Mouse (Mus musculus): ENCODE measurements at regions not wholly inside any gene's neighbourhood (a gene's known extent, or its start where the extent isn't known, plus 50 kb on each side); places are given as distances from the start of the nearest gene placed in this dataset.

DNA sequence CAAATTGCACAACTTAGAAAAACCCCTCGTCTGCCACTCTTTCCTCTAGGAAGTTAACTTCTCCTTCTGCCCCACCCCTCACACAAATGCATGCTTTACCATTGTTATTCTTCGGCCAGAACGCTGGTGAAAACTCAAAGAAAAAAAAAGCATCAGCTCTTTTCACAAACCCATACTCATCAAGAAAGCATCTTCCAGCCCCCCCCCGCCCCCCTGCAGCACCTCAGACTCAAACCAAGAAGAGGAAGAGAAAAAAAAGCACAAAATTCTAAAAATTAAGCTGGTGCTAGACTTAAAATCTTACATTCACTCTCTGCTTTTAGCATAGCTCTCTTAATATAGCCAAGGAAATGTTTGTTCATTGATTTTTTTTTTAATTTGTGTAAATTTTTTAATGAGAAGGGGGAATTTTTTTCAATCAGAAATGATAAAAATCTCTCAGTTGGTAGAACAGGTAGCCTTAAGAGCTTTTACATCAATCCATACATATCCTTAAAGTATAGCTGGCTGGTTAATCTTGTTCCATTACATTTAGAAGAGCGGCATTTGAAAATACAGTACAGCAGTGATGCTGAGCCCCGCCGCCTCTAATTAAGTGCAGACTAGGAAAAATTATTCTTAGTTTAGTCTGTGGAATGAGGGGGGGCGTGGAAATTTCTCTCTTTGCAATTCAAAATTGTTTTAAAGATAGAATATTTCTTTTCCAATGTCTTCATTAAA is 76.0 kb upstream of the 1700066M21Rik start:
- no peak overlapping the region for H3K27ac ChIP-seq (replicated peaks; ENCODE audit: low read depth, low read length)
- DNase-seq (ENCODE audit: low spot score): no peak
- no peaks in the 10 kb centered on the region for H3K27me3 ChIP-seq (ENCODE audit: control insufficient read depth, insufficient read depth, low read length)
- H3K4me2 ChIP-seq (ENCODE audit: low read depth, low read length): no peak overlapping the region
- no peaks in the 10 kb centered on the region for H3K4me1 ChIP-seq (ENCODE audit: control insufficient read depth, insufficient read depth, low read length)
- 71% methylated on average over 8 of the region's 8 CpGs for WGBS
- H3K36me3 ChIP-seq (replicated peaks; ENCODE audit: control insufficient read depth, insufficient read depth, low read depth, low read length): no peaks in the 10 kb centered on the region
- no peak for ATAC-seq (replicated peaks; ENCODE audit: insufficient number of reproducible peaks, low FRiP score, low TSS enrichment, low read depth)
- H3K4me3 ChIP-seq (ENCODE audit: low read depth, low read length): no peak overlapping the region
- no peak overlapping the region for H3K9ac ChIP-seq (replicated peaks; ENCODE audit: low read length)
- no peaks in the 10 kb centered on the region for H3K9me3 ChIP-seq (replicated peaks; ENCODE audit: control insufficient read depth, low read length)

DNA sequence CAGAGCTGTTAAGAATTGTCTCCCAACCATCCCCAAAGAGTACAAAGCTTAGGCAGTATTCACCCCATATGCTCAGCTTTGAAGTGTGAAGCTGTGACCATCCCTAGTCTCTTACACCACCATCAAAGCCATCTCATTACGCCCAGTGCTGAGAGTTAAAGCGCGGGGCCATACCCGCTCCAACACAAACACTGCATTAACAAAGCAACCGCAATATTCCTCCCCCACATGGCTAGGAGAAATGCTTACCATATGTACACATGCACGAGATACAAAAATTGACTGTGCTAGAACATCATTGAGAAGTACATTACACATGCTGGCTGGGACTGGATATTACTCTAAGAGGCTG is 75.5 kb upstream of the 1700066M21Rik start:
- WGBS: 59% methylated on average over 6 of the region's 6 CpGs
- H3K9ac ChIP-seq (replicated peaks; ENCODE audit: low read length): no peak overlapping the region
- H3K4me3 ChIP-seq (ENCODE audit: low read depth, low read length): no peak overlapping the region
- no peak for ATAC-seq (replicated peaks; ENCODE audit: insufficient number of reproducible peaks, low FRiP score, low TSS enrichment, low read depth)
- DNase-seq (ENCODE audit: low spot score): no peak
- H3K4me2 ChIP-seq (ENCODE audit: low read depth, low read length): no peak overlapping the region
- no peaks in the 10 kb centered on the region for H3K27me3 ChIP-seq (ENCODE audit: control insufficient read depth, insufficient read depth, low read length)
- no peaks in the 10 kb centered on the region for H3K4me1 ChIP-seq (ENCODE audit: control insufficient read depth, insufficient read depth, low read length)
- no peaks in the 10 kb centered on the region for H3K9me3 ChIP-seq (replicated peaks; ENCODE audit: control insufficient read depth, low read length)
- H3K36me3 ChIP-seq (replicated peaks; ENCODE audit: control insufficient read depth, insufficient read depth, low read depth, low read length): no peaks in the 10 kb centered on the region
- no peak overlapping the region for H3K27ac ChIP-seq (replicated peaks; ENCODE audit: low read depth, low read length)

DNA sequence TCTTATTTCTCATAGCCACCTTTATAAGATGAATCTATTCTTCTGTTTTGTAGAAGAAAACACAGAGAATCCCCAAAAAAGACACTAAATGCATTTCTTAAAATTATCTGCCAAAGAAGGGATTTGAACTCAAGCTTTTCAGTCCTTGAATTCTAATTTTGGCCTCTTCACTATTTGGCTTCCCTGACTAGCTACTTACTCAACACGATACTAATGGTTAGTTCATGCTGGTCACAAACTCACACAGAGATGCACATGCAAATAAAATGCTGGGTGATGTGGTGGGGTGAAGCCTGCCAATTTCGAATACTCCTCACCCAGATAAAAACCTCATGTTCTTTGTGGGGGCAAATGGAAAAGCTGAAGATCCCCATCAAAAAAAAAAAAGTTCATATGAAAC is 72.7 kb upstream of the 1700066M21Rik start:
- H3K4me3 ChIP-seq (ENCODE audit: low read depth, low read length): no peak overlapping the region
- H3K36me3 ChIP-seq (replicated peaks; ENCODE audit: control insufficient read depth, insufficient read depth, low read depth, low read length): no peaks in the 10 kb centered on the region
- DNase-seq (ENCODE audit: low spot score) (no peak), ATAC-seq (replicated peaks; ENCODE audit: insufficient number of reproducible peaks, low FRiP score, low TSS enrichment, low read depth) (no peak)
- H3K9ac ChIP-seq (replicated peaks; ENCODE audit: low read length): no peak overlapping the region
- no peaks in the 10 kb centered on the region for H3K9me3 ChIP-seq (replicated peaks; ENCODE audit: control insufficient read depth, low read length)
- no peak overlapping the region for H3K4me2 ChIP-seq (ENCODE audit: low read depth, low read length)
- no peak overlapping the region for H3K27ac ChIP-seq (replicated peaks; ENCODE audit: low read depth, low read length)
- no peaks in the 10 kb centered on the region for H3K27me3 ChIP-seq (ENCODE audit: control insufficient read depth, insufficient read depth, low read length)
- 90% methylated on average over 2 of the region's 2 CpGs for WGBS
- no peaks in the 10 kb centered on the region for H3K4me1 ChIP-seq (ENCODE audit: control insufficient read depth, insufficient read depth, low read length)

DNA sequence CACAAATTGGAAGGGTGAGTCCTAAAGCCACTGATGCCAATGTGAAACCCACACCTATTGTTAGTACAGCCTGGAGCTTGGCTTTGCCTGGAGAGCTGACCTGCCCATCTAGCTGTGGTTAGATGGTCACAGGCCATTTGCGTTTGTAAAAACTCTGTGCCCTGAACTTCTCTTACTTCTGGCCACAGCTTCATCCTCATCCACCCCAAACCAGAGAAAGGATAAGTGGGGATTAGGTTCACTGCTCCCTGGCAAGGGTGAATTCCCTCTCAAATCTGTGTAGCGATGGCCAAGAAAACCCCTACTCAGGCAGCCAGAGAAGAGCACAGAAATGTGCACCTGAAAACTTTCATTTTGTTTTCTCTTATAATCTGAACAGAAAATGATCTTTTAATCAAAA is 54.9 kb upstream of the 1700066M21Rik start:
- Histone ChIP-seq H3K36me3 (replicated peaks; ENCODE audit: control insufficient read depth, insufficient read depth, low read depth, low read length) (no peaks in the 10 kb centered on the region), H3K4me2 (ENCODE audit: low read depth, low read length) (no peak overlapping the region), H3K9me3 (replicated peaks; ENCODE audit: control insufficient read depth, low read length) (no peaks in the 10 kb centered on the region), H3K27me3 (ENCODE audit: control insufficient read depth, insufficient read depth, low read length) (no peaks in the 10 kb centered on the region), H3K9ac (replicated peaks; ENCODE audit: low read length) (no peak overlapping the region), H3K4me1 (ENCODE audit: control insufficient read depth, insufficient read depth, low read length) (no peaks in the 10 kb centered on the region), H3K4me3 (ENCODE audit: low read depth, low read length) (no peak overlapping the region), H3K27ac (replicated peaks; ENCODE audit: low read depth, low read length) (no peak overlapping the region)
- ATAC-seq (replicated peaks; ENCODE audit: insufficient number of reproducible peaks, low FRiP score, low TSS enrichment, low read depth) (no peak), DNase-seq (ENCODE audit: low spot score) (no peak)
- 82% methylated on average over 2 of the region's 2 CpGs for WGBS

DNA sequence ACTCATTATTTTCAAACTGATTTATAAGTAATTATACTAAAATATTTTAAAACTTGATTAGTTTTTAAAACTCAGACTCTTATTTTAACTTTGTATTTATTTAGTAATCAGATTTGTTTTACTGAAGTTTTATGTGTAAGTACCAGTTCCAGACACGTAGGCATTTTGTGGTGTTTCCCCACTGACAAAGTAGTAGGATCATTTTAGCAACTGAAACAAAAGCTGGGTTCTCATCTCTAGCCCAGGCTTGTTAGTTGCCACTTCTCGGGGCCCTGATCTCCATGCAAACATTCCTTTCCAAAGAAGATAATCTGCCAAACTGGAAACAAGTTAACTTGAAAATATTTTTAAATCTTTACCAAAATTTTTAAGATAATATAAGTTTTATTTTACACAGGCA is 54.3 kb upstream of the 1700066M21Rik start:
- Histone ChIP-seq H3K27ac (replicated peaks; ENCODE audit: low read depth, low read length) (no peak overlapping the region), H3K4me1 (ENCODE audit: control insufficient read depth, insufficient read depth, low read length) (no peaks in the 10 kb centered on the region), H3K9ac (replicated peaks; ENCODE audit: low read length) (no peak overlapping the region), H3K4me2 (ENCODE audit: low read depth, low read length) (no peak overlapping the region), H3K36me3 (replicated peaks; ENCODE audit: control insufficient read depth, insufficient read depth, low read depth, low read length) (no peaks in the 10 kb centered on the region), H3K9me3 (replicated peaks; ENCODE audit: control insufficient read depth, low read length) (no peaks in the 10 kb centered on the region), H3K27me3 (ENCODE audit: control insufficient read depth, insufficient read depth, low read length) (no peaks in the 10 kb centered on the region), H3K4me3 (ENCODE audit: low read depth, low read length) (no peak overlapping the region)
- ATAC-seq (replicated peaks; ENCODE audit: insufficient number of reproducible peaks, low FRiP score, low TSS enrichment, low read depth) (no peak), DNase-seq (ENCODE audit: low spot score) (no peak)
- 75% methylated on average over 2 of the region's 2 CpGs for WGBS

DNA sequence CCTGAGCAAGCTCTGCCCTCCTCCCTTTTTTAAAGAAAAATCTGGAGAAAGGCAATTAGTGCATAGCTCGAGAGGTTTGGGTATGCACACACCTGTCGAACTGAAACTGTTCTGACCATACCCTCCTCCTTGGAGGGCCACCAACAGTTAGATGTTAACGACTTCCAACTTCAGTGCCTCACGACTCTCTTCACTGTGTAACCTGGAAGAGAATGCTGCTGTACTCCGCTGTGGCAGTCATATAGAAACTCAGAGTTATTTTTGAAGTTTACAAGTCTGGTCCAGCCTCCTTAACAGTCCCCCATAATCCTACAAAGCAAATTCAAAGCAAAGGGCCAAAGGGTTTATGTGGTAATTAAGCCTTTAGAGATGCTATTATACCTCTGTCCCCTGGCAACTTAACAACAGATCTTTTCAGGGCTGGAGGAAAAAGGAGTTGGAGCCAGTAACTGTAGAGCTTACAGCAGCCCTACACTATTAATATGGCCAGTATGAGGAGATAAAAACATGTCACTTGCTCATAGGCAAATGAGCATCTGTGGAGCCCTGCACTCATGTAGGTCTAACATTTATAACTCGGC is 51.7 kb upstream of the 1700066M21Rik start:
- H3K4me3 ChIP-seq (ENCODE audit: low read depth, low read length): no peak overlapping the region
- no peaks in the 10 kb centered on the region for H3K27me3 ChIP-seq (ENCODE audit: control insufficient read depth, insufficient read depth, low read length)
- DNase-seq (ENCODE audit: low spot score) (no peak), ATAC-seq (replicated peaks; ENCODE audit: insufficient number of reproducible peaks, low FRiP score, low TSS enrichment, low read depth) (no peak)
- H3K9ac ChIP-seq (replicated peaks; ENCODE audit: low read length): no peak overlapping the region
- no peak overlapping the region for H3K4me2 ChIP-seq (ENCODE audit: low read depth, low read length)
- no peak overlapping the region for H3K27ac ChIP-seq (replicated peaks; ENCODE audit: low read depth, low read length)
- WGBS: 70% methylated on average over 6 of the region's 6 CpGs
- no peaks in the 10 kb centered on the region for H3K4me1 ChIP-seq (ENCODE audit: control insufficient read depth, insufficient read depth, low read length)
- no peaks in the 10 kb centered on the region for H3K9me3 ChIP-seq (replicated peaks; ENCODE audit: control insufficient read depth, low read length)
- H3K36me3 ChIP-seq (replicated peaks; ENCODE audit: control insufficient read depth, insufficient read depth, low read depth, low read length): no peaks in the 10 kb centered on the region
